Mouse (Mus musculus) C2C12 (cell line): Measurements from ENCODE around the gene Atp8a2.

ENCODE experiments used
- CTCF ChIP-seq: IDR thresholded peaks from one replicate; pipeline ENCODE4 v1.5.1; 2011; ENCODE audit not compliant: control insufficient read depth, insufficient read depth, insufficient read length
- FOSL1 ChIP-seq: IDR thresholded peaks from one replicate; pipeline ENCODE4 v1.8.0; 2011; ENCODE audit warnings: mild to moderate bottlenecking, low read length; ENCODE audit not compliant: poor library complexity, insufficient read depth, severe bottlenecking
- USF1 ChIP-seq: IDR thresholded peaks from one replicate; pipeline ENCODE4 v1.6.1; 2011; ENCODE audit warnings: low read depth, mild to moderate bottlenecking, control low read depth, moderate library complexity

DNA sequence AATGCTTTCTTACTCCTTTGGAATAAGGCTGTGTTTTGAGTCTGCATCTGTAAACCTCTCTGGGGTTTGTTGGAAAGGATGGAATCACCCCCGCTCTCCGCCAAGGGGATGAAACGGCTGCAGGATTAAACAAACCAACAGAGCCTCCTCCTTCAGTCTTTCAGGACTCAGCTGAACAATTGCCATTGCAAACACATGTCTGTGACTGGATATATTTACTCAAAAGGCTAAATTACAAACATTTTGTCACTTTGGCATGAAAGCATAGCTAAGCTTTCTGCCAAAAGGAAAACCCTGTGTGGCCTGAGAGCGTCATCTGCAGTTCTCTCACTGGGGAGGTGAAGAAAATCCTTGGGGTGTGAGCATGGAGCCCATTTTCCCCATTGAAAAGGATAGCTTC is 230.0 kb downstream of the Atp8a2 start:
- TF ChIP-seq USF1 (no peak), CTCF (no peak), FOSL1 (no peak)
